Mouse (Mus musculus) olfactory bulb, adult 2 months (tissue): ENCODE measurements at regions not wholly inside any gene's neighbourhood (a gene's known extent, or its start where the extent isn't known, plus 50 kb on each side); places are given as distances from the start of the nearest gene placed in this dataset.

Experiments
- CTCF ChIP-seq: fragments of 200-500 bp; IDR thresholded peaks from 2 replicates; pipeline ENCODE4 v1.5.1; 2012; ENCODE audit warnings: low read depth, mild to moderate bottlenecking, low read length, moderate library complexity; ENCODE audit not compliant: insufficient read depth
- POLR2A ChIP-seq: fragments of 200-500 bp; IDR thresholded peaks from 2 replicates; pipeline ENCODE4 v1.6.1; 2012; ENCODE audit warnings: mild to moderate bottlenecking, low read depth, low read length, moderate library complexity; ENCODE audit not compliant: insufficient read depth

DNA sequence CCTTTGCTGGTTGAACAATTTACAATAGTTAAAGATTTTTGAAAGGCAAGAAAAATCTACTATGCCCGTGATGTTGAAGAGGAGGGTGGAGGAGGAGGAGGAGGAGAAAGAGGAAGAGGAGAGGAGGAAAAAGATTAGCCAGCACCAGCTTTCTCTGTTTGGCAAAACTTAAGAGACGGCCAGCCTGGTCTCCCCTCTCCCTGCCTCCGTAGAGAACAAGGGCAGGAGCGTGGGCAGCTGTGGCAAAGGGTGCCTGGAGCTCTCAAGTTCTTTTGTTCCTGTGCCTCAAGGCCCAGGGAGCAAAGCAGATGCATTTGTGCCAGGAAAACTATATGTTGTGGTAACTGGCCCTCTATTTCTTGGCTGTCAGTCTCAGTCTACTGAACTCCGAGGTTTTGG, 202.5 kb upstream of the Daam1 start:
- TF ChIP-seq CTCF (no peak), POLR2A (no peak)
